Mouse (Mus musculus) T-helper 2 cell (primary cell): ENCODE data around the gene Pus10.
"Not testable (repeated sequence)": the region's sequence is repeated elsewhere in the genome, so short reads cannot be mapped to it uniquely, and the experiment has no call there.

Experiments used
- in situ Hi-C: fragments of 300-600 bp; cut with MboI, MseI; formaldehyde crosslinking; loops from one replicate; pipeline ENCODE4 v1.15.1; 2025; ENCODE audit warnings: high pct_unique_total_duplicates

The Pus10 gene

DNA sequence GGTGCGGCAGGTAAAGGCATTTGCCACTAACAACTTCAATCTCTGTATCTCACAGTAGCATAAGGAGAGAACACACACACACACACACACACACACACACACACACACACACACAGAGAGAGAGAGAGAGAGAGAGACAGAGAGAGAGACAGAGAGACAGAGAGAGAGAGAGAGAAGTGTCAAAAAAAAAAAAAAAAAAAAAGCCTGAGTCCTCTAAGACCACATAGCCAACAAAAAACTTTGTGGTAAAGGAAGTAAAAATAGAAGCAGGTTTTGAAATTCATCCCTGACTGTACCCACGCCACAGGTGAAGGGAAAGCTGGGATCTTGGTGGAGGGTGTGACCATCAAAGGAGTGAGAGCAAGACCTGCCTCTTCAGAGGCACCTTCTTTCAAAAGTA is 92.7 kb downstream of the Pus10 start:
- in situ Hi-C loops = no loop called here

DNA sequence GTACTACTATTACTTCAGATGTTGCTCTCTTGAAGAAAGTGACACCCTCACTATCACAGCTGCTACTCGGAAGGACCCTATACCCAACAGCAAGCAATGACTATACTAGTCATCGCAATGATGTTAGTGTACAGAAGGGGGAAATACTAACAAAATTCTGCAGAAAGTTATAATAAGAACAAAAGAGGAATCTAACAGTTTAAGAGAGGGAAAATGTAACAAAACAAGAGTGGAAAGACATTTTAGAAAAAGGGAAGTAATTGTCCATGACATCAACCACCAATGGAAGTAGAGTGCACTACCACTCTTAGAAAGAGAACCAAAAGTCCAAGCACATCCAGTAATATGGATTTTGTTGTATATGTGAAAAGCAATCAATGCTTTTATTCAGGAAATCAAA is 97.2 kb downstream of the Pus10 start:
- in situ Hi-C loops = no loop called here

DNA sequence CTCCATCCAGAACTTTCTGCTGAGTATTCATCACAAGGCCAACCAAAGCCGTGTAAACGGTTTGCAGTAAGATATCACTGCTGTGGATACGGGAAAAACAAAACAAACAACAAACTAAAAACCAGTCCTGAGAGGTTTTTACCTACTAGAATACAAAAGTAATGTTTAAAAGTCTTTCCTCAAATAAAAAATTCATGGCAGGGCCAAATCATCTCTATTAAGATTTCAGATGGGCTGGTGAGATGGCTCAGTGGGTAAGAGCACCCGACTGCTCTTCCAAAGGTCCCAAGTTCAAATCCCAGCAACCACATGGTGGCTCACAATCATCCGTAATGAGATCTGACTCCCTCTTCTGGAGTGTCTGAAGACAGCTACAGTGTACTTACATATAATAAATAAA is 101.9 kb downstream of the Pus10 start:
- in situ Hi-C loops = not testable (repeated sequence)

DNA sequence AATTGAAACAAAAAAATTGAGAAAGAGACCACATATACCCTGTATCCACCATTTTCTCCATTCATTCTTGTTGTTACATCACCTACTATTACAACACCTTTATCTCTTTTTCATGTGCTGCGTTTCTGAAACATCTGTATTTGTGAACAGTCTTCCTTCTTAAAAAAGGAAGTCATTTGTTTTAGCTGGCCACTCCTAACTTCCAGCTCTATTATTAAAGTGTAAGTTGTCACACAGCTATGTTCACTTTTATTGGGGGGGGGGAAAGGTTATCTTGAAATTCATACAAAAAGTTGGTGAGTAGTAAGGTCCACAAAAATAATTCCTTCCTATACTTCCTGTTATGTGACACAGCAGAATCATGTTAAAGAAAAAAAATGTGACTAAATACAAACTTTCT is 102.5 kb downstream of the Pus10 start:
- in situ Hi-C loops = no loop called here

DNA sequence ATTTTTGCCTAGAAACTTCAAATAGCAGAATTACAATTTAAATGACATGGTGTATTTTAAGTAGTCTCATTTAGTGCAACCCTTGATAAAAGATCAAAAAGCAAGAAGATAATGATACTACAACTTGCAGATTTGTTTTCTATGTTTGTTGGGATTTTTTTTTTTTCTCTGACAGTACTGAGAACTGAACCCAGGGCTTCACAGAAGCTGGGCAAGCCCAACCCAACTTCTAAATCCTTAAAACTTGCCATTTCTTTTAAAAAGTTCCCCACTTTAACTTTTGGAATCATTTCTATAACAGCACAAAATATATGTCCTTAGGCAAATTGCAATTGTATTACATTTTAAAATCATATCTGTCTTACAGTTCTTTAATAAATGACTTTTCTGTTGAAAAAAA is 103.6 kb downstream of the Pus10 start:
- in situ Hi-C loops = no loop called here

DNA sequence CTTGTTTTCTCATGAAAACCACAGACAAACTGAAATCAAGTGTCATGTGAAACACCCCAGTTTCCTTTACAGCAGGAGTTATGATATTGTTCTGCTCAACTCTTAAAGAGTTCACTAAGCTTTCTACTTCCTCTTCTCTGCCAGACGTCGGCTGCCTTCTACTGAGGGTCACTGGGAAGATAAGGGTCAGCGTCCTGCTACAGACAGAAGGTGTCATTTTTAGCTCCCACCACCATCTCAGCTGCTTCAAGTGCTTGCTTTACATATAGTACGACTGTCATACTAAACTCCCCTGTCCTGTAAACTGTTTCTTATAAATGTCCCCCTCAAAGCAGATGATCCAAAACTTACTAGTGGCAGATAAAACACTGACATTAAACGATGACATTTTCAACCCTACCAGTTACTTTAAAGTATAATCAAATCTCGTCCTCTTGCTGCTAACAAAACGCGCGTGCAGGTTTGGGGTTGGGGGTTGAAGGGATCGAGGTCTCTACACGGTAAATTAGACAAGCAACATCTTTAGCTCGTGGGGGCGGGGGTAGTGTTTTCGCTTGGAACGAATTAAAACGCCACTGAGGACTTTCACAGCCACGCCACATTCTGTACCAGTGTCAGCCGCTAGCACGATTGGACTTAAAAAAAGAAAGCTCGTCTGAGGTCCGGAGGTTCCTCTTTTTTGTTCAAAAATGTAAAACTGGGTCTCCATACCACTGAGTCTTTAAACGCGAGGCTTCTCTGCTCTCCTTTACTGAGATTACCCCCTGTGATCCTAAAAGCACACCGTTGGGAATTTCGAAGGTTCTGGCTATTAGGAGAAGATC is 104.4 kb downstream of the Pus10 start:
- in situ Hi-C loops = loop anchor here (10.0 kb wide), 1 partner anchor 75 kb away; no protein-coding TSS in a partner anchor

DNA sequence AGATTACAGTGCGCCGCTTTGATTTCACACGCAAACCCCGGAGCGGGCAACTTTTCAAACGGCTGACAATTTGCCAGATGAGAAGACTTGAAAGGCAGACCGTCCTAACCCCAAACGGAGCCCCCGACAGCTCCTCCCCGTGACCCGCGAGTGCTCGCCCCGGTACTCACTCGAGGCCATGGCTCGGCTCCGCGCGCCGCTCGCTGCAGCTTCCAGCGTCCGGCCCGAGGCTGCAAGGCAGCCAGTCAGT is 105.0 kb downstream of the Pus10 start:
- in situ Hi-C loops = loop anchor here (10.0 kb wide), 1 partner anchor 74 kb away; no protein-coding TSS in a partner anchor

DNA sequence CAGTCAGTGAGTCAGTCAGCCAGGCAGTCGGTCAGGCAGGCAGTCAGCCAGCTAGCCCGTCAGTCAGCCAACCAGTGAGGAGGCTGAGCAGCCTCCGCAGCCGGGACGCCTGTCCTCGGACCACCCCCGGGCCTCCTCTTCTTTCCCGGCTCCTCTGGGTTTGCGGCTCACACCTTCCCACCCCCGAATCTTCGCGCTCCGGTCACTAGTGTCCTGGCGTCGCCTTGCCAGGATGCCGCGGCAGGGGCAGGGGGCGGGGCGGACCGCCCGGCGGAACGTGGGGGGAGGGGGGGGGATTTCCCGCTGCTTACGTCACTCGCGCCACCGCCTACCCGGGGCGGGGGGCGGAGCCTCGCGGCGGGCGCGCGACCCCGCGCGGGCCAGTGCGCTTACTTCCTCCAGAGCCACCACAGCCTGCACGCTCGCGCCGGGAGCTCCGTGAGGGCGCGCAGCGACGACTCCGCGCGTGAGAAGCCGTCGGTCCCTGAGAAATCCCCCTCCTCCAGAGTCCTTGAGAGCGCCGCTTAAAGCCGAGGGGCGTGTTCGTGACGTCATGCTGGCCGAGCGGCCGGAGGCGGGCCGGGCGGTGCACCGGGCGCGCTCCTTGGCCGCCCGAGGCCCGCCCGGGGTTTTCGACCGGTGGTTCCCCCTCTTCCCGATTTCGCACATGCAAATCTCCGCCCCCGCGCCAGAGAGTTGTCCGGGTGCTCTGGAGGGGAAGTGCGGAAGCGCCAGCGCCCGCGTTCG is 105.5 kb downstream of the Pus10 start, which contains the start of gene Rel:
Gene Rel (minus strand): TSS at position 211 of the 747 bp plus-strand sequence.
- in situ Hi-C loops = loop anchor here (10.0 kb wide), 1 partner anchor 74 kb away; no protein-coding TSS in a partner anchor

DNA sequence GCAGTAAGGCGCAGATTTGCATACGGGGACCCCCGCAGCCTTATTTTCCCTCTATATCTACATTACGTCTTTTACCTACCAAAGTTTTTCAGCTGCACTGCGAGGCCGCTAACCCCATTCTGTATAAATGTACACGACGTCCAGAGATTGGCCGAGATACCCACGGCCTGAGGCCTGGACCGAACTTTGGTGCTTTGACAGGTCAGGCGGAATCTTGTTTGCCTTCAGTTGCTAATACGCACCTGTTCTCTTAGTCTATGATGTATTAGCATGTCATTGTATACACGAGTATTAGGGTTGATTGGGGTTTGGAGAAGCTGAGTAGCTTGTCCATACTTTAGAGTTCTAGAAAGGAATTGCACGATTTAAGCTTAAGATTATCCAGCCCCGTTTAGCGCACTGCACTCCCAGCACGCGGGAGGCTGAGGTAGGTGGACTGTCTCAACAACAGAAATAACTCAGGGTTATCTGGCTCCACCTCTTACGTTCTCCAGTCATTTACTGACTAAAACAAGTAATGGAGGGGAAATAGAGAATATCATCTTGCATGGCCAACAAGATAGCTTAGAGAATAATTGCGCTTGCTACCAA is 106.1 kb downstream of the Pus10 start:
- in situ Hi-C loops = loop anchor here (10.0 kb wide), 1 partner anchor 73 kb away; no protein-coding TSS in a partner anchor

DNA sequence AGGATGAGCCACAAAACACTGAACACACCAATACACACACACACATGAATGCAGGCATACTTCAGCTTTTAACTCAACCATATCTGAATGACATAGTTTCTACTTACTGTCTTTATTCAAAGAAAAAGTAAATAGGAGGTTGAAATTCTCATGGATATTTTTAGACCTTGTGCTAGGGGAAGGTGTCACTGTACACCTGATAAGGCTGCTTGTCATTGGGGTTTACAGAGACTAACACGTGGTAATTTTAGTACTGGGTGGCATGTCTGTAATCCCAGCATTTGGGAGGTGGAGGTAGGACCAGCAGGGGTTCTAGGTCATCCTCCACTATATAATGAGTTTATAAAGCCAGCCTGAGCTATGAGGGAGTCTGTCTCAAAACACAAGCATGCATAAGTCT is 107.0 kb downstream of the Pus10 start:
- in situ Hi-C loops = loop anchor here (10.0 kb wide), 1 partner anchor 72 kb away; no protein-coding TSS in a partner anchor

DNA sequence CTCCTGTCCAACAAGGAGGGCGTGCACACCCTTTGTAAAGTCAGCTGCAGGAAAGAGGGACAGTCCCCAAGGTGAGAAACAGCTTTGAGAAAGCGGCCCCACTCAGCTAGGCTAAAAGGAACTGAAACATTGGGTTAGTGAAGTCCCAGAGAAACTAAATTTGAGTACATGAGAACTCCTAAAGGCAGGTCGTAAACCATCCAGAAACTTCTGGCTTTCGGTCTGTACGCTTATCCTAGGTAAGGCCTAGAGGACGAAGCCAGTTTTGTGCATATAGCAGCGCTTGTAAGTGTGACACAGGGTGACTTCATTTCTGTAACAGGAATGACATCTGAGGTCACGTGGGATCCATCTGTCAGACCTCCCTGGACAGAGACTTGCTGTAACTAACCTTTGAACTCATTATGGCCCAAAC is 113.3 kb downstream of the Pus10 start:
- in situ Hi-C loops = loop anchor here (10.0 kb wide), 1 partner anchor 66 kb away; no protein-coding TSS in a partner anchor

DNA sequence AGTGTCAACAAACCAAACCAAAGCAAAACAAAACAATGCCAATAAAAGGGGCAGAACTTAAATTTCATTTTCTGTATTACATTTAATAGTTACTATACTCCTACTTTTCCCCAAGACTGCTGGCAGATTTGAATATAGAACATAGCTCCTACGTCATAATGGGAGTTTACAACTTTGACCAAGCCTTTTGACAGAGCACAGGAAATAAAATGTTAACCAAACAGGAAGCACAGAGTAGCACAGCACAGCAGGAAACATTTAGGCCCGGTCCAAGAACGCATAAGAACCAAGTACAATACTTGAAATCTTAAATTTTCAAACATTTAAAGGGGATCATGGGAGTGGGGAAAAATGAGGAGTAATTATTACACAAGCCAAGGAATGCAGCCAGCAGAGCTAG is 116.6 kb downstream of the Pus10 start:
- in situ Hi-C loops = no loop called here
